Mouse (Mus musculus) neural tube, embryonic 15.5 days (tissue): ENCODE results near the gene Gstt1. TPM values are rescaled to one million over a fixed set of nuclear protein-coding genes. Genes with fewer than 3 reads are reported as not detected.

Experiments
- ATAC-seq: fragments of 200-750 bp; cut with Nextera tagmentation; 2 replicates; pipeline ENCODE4 v1.8.0; 2017; ENCODE audit warnings: mild to moderate bottlenecking, moderate TSS enrichment, moderate library complexity; ENCODE audit not compliant: low FRiP score
- H3K27ac ChIP-seq: fragments of 300-500 bp; sonication (generic); replicated peaks from 2 replicates; pipeline ENCODE4 v1.5.1; 2015; ENCODE audit warnings: mild to moderate bottlenecking, inconsistent platforms
- H3K27me3 ChIP-seq: fragments of 300-500 bp; sonication (generic); replicated peaks from 2 replicates; pipeline ENCODE4 v1.6.1; 2015; ENCODE audit warnings: inconsistent platforms
- H3K36me3 ChIP-seq: fragments of 300-500 bp; sonication (generic); 2 replicates; pipeline ENCODE4 v1.6.1; 2015; ENCODE audit warnings: inconsistent platforms
- H3K4me1 ChIP-seq: fragments of 300-500 bp; sonication (generic); 2 replicates; pipeline ENCODE4 v1.6.1; 2015; ENCODE audit warnings: inconsistent platforms
- H3K4me2 ChIP-seq: fragments of 300-500 bp; sonication (generic); 2 replicates; pipeline ENCODE4 v1.6.1; 2015; ENCODE audit warnings: inconsistent platforms, mild to moderate bottlenecking, moderate library complexity
- H3K4me3 ChIP-seq: fragments of 300-500 bp; sonication (generic); replicated peaks from 2 replicates; pipeline ENCODE4 v1.5.1; 2015; ENCODE audit warnings: mild to moderate bottlenecking, inconsistent platforms
- H3K9ac ChIP-seq: fragments of 300-500 bp; sonication (generic); replicated peaks from 2 replicates; pipeline ENCODE4 v1.6.1; 2015; ENCODE audit warnings: mild to moderate bottlenecking, inconsistent platforms
- H3K9me3 ChIP-seq: fragments of 300-500 bp; sonication (generic); replicated peaks from 2 replicates; pipeline ENCODE4 v1.6.1; 2016; ENCODE audit warnings: inconsistent platforms
- WGBS: fragments of 180-500 bp; shearing (Covaris S2); methylation state at CpG from one replicate; pipeline ENCODE4 v1.1.7; 2015; ENCODE audit warnings: mixed read lengths; 5-methylcytosine and 5-hydroxymethylcytosine counted together
- polyA plus RNA-seq: library from polyadenylated mRNA; unstranded; fragments of >200 nt; fragmentation: Nextera tagmentation; extraction: Ambion mirVana; gene quantifications from 2 replicates; pipeline ENCODE4 v1.2.1, GENCODE M21; 2015

The Gstt1 gene
- polyA plus RNA-seq, 1 experiment from 2014 or later, result 13.8 TPM

DNA sequence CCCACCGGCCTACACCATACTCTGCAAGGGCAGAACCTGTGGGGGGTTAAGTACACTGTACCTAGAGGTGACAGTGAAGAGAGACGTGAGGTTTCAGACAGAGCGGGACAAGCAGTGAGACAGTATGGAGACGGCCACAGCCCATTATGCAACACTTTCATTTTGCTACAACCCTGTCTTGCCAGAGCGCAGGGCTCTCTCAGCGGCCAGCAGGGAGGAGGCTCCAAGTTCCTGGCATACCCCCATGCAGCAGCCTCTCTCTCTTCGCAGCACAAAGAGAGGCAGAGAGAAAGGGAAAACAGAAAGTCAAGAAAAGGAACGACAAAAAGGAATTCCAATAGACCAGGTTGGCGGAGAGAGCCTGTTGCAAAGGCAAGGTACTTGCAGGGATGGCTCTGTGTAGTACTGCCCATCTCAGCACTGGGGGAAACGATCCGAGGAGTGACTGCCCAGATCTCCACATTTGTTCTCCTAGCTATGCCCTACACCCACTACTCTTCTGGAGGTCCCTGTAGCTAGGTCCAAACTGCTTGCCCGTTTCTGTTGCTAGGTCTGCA lies 687 bp downstream of the Gstt1 start:
- Histone ChIP-seq H3K27me3 (peaks cover 10% of the 10 kb centered on the region; the same call in 1 of the 2 replicates), H3K9ac (peak overlapping the region; percentile 42), H3K9me3 (no peaks in the 10 kb centered on the region), H3K4me3 (peak overlapping the region; percentile 42), H3K4me1 (peaks cover 27% of the 10 kb centered on the region), H3K4me2 (peak overlapping the region; percentile 79), H3K27ac (no peak overlapping the region), H3K36me3 (no peaks in the 10 kb centered on the region)
- ATAC-seq, result peak; percentile 53; the same call in 1 of the 2 replicates
- WGBS, result 2% methylated on average over 12 of the region's 12 CpGs

- peak overlapping the region; percentile 42; the same call in 1 of the 2 replicates for H3K4me3 ChIP-seq
- no peak overlapping the region for H3K9ac ChIP-seq
- ATAC-seq, result no peak
- WGBS, result 50% methylated on average over 11 of the region's 11 CpGs
- H3K9me3 ChIP-seq, result no peaks in the 10 kb centered on the region
- H3K27ac ChIP-seq, result no peak overlapping the region
- no peaks in the 10 kb centered on the region for H3K36me3 ChIP-seq
- peak overlapping the region; percentile 79 for H3K4me2 ChIP-seq
- H3K4me1 ChIP-seq, result peaks cover 27% of the 10 kb centered on the region
- H3K27me3 ChIP-seq, result peaks cover 10% of the 10 kb centered on the region; the same call in 1 of the 2 replicates
Measured at GRCm38 (mm10) chr10:75796731-75797516, 1.5 kb downstream of the Gstt1 start.

DNA sequence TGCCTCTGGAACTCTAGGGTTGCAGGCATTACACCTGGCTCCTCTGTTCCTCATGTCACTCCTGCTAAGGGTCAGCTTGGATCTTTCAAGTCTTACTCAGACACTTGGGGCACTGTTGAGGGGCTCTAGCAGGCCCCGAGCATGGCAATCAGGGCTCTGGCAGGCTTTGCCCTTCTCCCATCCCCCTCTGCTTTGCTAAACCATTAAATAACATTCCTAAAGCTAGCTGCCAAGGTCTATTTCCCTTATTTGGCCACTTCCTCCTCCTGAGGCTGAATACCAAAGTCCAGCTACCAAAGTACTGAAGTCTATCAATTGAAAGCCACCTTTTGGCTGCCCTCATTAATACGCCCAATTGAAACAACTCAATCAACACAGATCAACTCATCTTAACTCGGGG lies 3.5 kb downstream of the Gstt1 start:
- Histone ChIP-seq H3K4me2 (no peak overlapping the region), H3K9ac (no peak overlapping the region), H3K27ac (no peak overlapping the region), H3K36me3 (no peaks in the 10 kb centered on the region), H3K4me1 (peaks cover 27% of the 10 kb centered on the region), H3K9me3 (no peaks in the 10 kb centered on the region), H3K27me3 (peaks cover 10% of the 10 kb centered on the region; the same call in 1 of the 2 replicates), H3K4me3 (no peak overlapping the region)
- ATAC-seq, result no peak
- 41% methylated on average over 3 of the region's 3 CpGs for WGBS

- H3K4me2 ChIP-seq, result no peak overlapping the region
- ATAC-seq, result no peak
- no peak overlapping the region for H3K9ac ChIP-seq
- no peak overlapping the region for H3K27ac ChIP-seq
- WGBS, result 21% methylated on average over 7 of the region's 7 CpGs
- peaks cover 9% of the 10 kb centered on the region; the same call in 1 of the 2 replicates for H3K4me1 ChIP-seq
- H3K9me3 ChIP-seq, result no peaks in the 10 kb centered on the region
- H3K27me3 ChIP-seq, result no peaks in the 10 kb centered on the region
- H3K4me3 ChIP-seq, result no peak overlapping the region
- no peaks in the 10 kb centered on the region for H3K36me3 ChIP-seq
Measured at GRCm38 (mm10) chr10:75790773-75791172, 7.6 kb downstream of the Gstt1 start.

GRCm38 (mm10) chr10:75789841-75790240 lies 8.5 kb downstream of the Gstt1 start:
- Histone ChIP-seq H3K9me3 (no peaks in the 10 kb centered on the region), H3K27ac (no peak overlapping the region), H3K9ac (no peak overlapping the region), H3K36me3 (no peaks in the 10 kb centered on the region), H3K4me3 (no peak overlapping the region), H3K4me2 (no peak overlapping the region), H3K27me3 (no peaks in the 10 kb centered on the region), H3K4me1 (peaks cover 5% of the 10 kb centered on the region; the same call in 1 of the 2 replicates)
- WGBS, result 91% methylated on average over 5 of the region's 5 CpGs
- no peak for ATAC-seq

DNA sequence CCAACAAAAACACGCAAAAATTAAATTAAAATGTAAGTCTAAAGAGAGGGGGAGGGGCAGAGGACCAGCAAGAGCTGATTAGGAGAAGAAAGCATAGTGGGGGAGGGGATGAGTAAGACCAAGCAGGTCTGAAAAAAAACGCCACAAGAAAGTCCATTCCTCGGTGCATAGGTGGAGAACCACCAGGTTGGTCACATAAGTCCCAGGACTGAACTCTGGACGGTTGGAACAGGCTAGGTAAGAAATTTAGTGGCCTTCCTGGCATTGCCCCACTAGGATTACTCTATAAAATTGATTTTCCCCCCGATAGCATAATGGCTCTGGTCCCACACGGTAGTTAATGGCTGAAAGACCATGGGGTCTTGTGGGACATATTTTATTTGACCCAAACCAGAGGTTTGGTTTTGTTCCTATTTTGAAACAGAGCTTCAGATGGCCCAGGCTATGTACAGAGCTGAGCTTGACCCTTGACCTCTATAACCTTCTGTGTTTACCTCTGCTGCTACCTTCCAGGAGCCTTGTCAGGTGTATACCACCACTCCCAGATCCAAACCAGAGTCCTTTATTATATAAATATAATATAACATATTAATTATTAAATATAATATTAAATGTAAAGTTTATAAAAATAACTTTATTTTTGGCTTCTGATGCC lies 9.2 kb downstream of the Gstt1 start:
- Histone ChIP-seq H3K4me1 (no peaks in the 10 kb centered on the region), H3K27me3 (peaks cover under 1% of the 10 kb centered on the region; the same call in 1 of the 2 replicates), H3K4me3 (no peak overlapping the region), H3K4me2 (no peak overlapping the region), H3K36me3 (no peaks in the 10 kb centered on the region), H3K27ac (no peak overlapping the region), H3K9me3 (no peaks in the 10 kb centered on the region), H3K9ac (no peak overlapping the region)
- ATAC-seq, result no peak
- WGBS, result 77% methylated on average over 6 of the region's 6 CpGs

DNA sequence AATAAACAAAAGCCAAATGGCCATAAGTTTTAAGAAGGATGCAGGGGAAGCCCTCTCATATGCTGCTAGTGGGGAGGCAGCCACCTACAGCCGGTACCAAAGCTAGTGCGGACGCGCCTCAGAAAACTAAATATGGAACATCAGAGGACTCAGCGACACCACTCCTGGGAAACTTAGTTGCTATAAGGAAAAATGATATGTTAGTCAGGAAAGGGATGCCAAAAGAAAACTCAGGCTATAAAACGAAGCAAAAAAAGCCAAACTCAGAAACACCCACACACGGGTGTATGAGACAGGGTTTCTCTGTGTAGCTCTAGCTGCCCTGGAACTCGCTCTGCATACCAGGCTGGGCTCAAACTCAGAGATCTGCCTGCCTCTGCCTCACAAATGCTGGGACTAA lies 10.1 kb downstream of the Gstt1 start:
- no peaks in the 10 kb centered on the region for H3K36me3 ChIP-seq
- 95% methylated on average over 8 of the region's 8 CpGs for WGBS
- H3K4me2 ChIP-seq, result no peak overlapping the region
- H3K27me3 ChIP-seq, result peaks cover 6% of the 10 kb centered on the region; the same call in 1 of the 2 replicates
- H3K4me1 ChIP-seq, result no peaks in the 10 kb centered on the region
- H3K4me3 ChIP-seq, result no peak overlapping the region
- no peaks in the 10 kb centered on the region for H3K9me3 ChIP-seq
- ATAC-seq, result no peak
- H3K27ac ChIP-seq, result no peak overlapping the region
- no peak overlapping the region for H3K9ac ChIP-seq

- Histone ChIP-seq H3K9me3 (no peaks in the 10 kb centered on the region), H3K27ac (no peak overlapping the region), H3K27me3 (peaks cover 26% of the 10 kb centered on the region), H3K4me3 (no peak overlapping the region), H3K4me1 (peaks cover 8% of the 10 kb centered on the region), H3K4me2 (no peak overlapping the region), H3K36me3 (no peaks in the 10 kb centered on the region), H3K9ac (no peak overlapping the region)
- WGBS, result 92% methylated on average over 1 of the region's 1 CpGs
- no peak for ATAC-seq
Measured at GRCm38 (mm10) chr10:75785442-75785841, 12.9 kb downstream of the Gstt1 start.

DNA sequence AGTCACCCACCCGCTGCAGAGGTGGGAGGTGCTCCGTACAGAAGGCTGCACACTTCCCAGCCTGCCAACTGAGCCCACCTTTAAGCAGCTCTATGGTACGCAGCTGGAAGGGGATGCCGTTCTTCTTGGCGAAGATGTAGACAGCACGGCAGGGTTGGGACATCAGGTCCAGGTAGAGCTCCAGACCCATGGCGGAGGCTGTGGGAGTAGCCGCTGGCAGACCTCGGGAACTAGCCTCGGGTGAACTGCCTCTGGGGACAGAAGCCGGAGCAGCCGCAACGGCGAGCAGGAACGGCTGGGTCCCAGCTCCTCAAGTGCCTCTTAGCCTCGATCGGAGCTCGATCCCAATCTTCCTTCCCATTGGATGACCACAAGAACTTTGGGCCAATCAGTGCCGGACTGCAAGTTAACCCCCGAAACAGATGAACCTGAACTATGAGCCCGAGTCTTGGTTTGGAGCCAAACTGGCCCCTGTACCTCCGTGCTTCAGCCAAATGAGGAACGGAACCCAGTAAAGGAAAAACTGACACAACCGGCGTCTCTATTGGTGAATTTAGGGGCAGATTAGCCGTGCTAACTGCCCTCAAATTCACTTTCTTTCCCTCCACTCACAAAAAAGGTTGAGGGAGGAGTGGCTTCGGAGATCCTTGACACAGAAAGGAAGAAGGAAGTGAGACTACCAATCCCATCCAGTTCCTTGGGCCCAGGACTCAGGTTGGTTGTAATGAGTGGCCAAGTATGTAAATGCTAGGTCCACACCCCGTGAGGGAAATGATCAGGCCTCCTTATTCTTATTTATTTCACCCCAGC lies 17.4 kb downstream of the Gstt1 start, which contains the start of the genes Gm20441 and Gstt3:
TSS of gene Gm20441 (minus strand) at position 186 of the 810 bp plus-strand sequence.
TSS of gene Gstt3 (minus strand) at position 646 of the 810 bp plus-strand sequence.
- Histone ChIP-seq H3K27me3 (peaks cover 56% of the 10 kb centered on the region), H3K4me2 (peak within 1 kb of the TSS; percentile 72), H3K36me3 (no peaks in the 10 kb centered on the region), H3K9me3 (no peaks in the 10 kb centered on the region), H3K27ac (no peak within 1 kb of the TSS), H3K4me3 (peak within 1 kb of the TSS; percentile 40), H3K9ac (peak within 1 kb of the TSS; percentile 35), H3K4me1 (peaks cover 10% of the 10 kb centered on the region)
- WGBS, result 2% methylated on average over 28 of the region's 28 CpGs
- ATAC-seq, result no peak

GRCm38 (mm10) chr10:75779206-75780174 lies 18.9 kb downstream of the Gstt1 start:
- no peak overlapping the region for H3K9ac ChIP-seq
- 38% methylated on average over 15 of the region's 15 CpGs for WGBS
- H3K4me2 ChIP-seq, result no peak overlapping the region
- H3K9me3 ChIP-seq, result no peaks in the 10 kb centered on the region
- H3K36me3 ChIP-seq, result no peaks in the 10 kb centered on the region
- peaks cover 10% of the 10 kb centered on the region for H3K4me1 ChIP-seq
- H3K4me3 ChIP-seq, result no peak overlapping the region
- ATAC-seq, result no peak
- no peak overlapping the region for H3K27ac ChIP-seq
- peaks cover 62% of the 10 kb centered on the region for H3K27me3 ChIP-seq
